Mouse (Mus musculus): ENCODE measurements around the gene Catsperg1. TPM values are rescaled to one million over a fixed set of nuclear protein-coding genes. Genes with fewer than 3 reads are reported as not detected.
"Not testable (repeated sequence)": the region's sequence is repeated elsewhere in the genome, so short reads cannot be mapped to it uniquely, and the experiment has no call there.

Gene Catsperg1
- polyA plus RNA-seq, 1 experiment from 2014 or later: 0.78 TPM

DNA sequence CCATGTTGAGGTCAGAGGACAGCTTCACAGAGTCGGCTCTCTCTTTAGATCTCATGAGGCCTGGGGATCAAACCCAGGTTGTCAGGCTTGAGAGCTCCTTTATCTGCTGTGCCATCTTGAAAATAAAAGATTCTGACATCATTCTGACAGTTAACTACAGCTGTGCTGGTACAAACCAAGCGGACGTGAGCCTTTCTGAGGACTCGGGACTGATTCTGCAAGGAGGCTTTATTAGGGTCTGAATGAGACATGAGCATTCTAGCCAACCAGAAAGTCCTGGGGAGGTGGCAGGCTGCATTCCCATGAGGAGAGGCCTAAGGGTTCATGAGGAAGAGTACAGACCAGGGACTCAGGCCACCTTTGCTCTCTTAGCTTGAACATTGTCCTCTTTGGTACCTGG is 32.5 kb downstream of the Catsperg1 start:
- DNase-seq (ENCODE audit: low spot score); H3K4me2 ChIP-seq (ENCODE audit: low read length); H3K27ac ChIP-seq (ENCODE audit: low read depth); H3K9ac ChIP-seq (ENCODE audit: low read length); H3K4me3 ChIP-seq (ENCODE audit: low read depth, low read length); H3K36me3 ChIP-seq (ENCODE audit: control insufficient read depth, insufficient read depth, low read length); H3K9me3 ChIP-seq (ENCODE audit: control insufficient read depth, low read length); H3K27me3 ChIP-seq (replicated peaks; ENCODE audit: control insufficient read depth, insufficient read depth, low read length); ATAC-seq (replicated peaks; ENCODE audit: low FRiP score, low TSS enrichment, low read depth): not testable (repeated sequence)
- H3K4me1 ChIP-seq (replicated peaks; ENCODE audit: control insufficient read depth, insufficient read depth, low read length): peaks cover 14% of the 10 kb centered on the region
- 86% methylated on average over 4 of the region's 4 CpGs for WGBS

- WGBS: 42% methylated on average over 5 of the region's 5 CpGs
- H3K4me2 ChIP-seq (ENCODE audit: low read length): peak overlapping the region; percentile 56
- DNase-seq (ENCODE audit: low spot score): no peak
- H3K4me1 ChIP-seq (replicated peaks; ENCODE audit: control insufficient read depth, insufficient read depth, low read length): peaks cover 14% of the 10 kb centered on the region
- ATAC-seq (replicated peaks; ENCODE audit: low FRiP score, low TSS enrichment, low read depth): peak; percentile 13; the same call in 1 of the 2 replicates
- H3K36me3 ChIP-seq (ENCODE audit: control insufficient read depth, insufficient read depth, low read length): peaks cover 15% of the 10 kb centered on the region
- H3K27ac ChIP-seq (ENCODE audit: low read depth): no peak overlapping the region
- H3K9me3 ChIP-seq (ENCODE audit: control insufficient read depth, low read length): no peaks in the 10 kb centered on the region
- peak overlapping the region; percentile 97 for H3K4me3 ChIP-seq (ENCODE audit: low read depth, low read length)
- H3K9ac ChIP-seq (ENCODE audit: low read length): no peak overlapping the region
- no peaks in the 10 kb centered on the region for H3K27me3 ChIP-seq (replicated peaks; ENCODE audit: control insufficient read depth, insufficient read depth, low read length)
Measured at GRCm38 (mm10) chr7:29180854-29181236, 33.0 kb downstream of the Catsperg1 start.

- peak within 1 kb of the TSS; percentile 72 for H3K9ac ChIP-seq (ENCODE audit: low read length)
- no peaks in the 10 kb centered on the region for H3K9me3 ChIP-seq (ENCODE audit: control insufficient read depth, low read length)
- H3K4me1 ChIP-seq (replicated peaks; ENCODE audit: control insufficient read depth, insufficient read depth, low read length): peaks cover 14% of the 10 kb centered on the region
- peak; percentile 94 for DNase-seq (ENCODE audit: low spot score)
- H3K36me3 ChIP-seq (ENCODE audit: control insufficient read depth, insufficient read depth, low read length): peaks cover 20% of the 10 kb centered on the region
- peak within 1 kb of the TSS; percentile 40; the same call in 1 of the 2 replicates for H3K27ac ChIP-seq (ENCODE audit: low read depth)
- under 1% methylated on average over 62 of the region's 62 CpGs for WGBS
- H3K27me3 ChIP-seq (replicated peaks; ENCODE audit: control insufficient read depth, insufficient read depth, low read length): no peaks in the 10 kb centered on the region
- peak; percentile 93 for ATAC-seq (replicated peaks; ENCODE audit: low FRiP score, low TSS enrichment, low read depth)
- H3K4me2 ChIP-seq (ENCODE audit: low read length): peak within 1 kb of the TSS; percentile 79
- peak within 1 kb of the TSS; percentile 97 for H3K4me3 ChIP-seq (ENCODE audit: low read depth, low read length)
Measured at GRCm38 (mm10) chr7:29180077-29180853, 33.6 kb downstream of the Catsperg1 start, which contains the start of gene Psmd8. Gene Psmd8 (minus strand): TSS chr7:29180701.

DNA sequence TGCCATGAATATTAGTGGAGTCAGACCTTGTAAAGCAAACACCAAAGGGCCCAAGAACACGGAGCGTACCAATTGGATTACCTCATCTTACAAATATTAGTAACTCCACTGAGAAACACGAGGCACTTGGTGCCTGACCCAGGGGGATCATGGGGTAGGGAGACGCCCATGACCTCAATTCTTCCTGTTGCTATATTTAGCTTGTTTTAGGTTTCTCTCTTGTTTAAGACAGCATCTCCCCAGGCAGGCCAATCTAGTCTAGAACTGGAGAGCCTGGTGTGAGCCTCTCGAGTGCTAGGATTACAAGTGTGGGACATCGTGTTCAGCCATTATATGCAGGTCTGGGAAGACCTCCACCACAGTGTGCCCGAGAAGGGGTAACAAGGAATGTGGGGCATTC is 34.5 kb downstream of the Catsperg1 start:
- peak overlapping the region; percentile 97 for H3K4me3 ChIP-seq (ENCODE audit: low read depth, low read length)
- peak overlapping the region; percentile 72 for H3K9ac ChIP-seq (ENCODE audit: low read length)
- 0 out of 2 replicates have a peak, but pooled peaks cover 2% of the 10 kb centered on the region for H3K27me3 ChIP-seq (replicated peaks; ENCODE audit: control insufficient read depth, insufficient read depth, low read length)
- H3K36me3 ChIP-seq (ENCODE audit: control insufficient read depth, insufficient read depth, low read length): peaks cover 30% of the 10 kb centered on the region
- H3K27ac ChIP-seq (ENCODE audit: low read depth): peak overlapping the region; percentile 40; the same call in 1 of the 2 replicates
- peak overlapping the region; percentile 79 for H3K4me2 ChIP-seq (ENCODE audit: low read length)
- 34% methylated on average over 7 of the region's 7 CpGs for WGBS
- peaks cover 14% of the 10 kb centered on the region for H3K4me1 ChIP-seq (replicated peaks; ENCODE audit: control insufficient read depth, insufficient read depth, low read length)
- no peaks in the 10 kb centered on the region for H3K9me3 ChIP-seq (ENCODE audit: control insufficient read depth, low read length)
- ATAC-seq (replicated peaks; ENCODE audit: low FRiP score, low TSS enrichment, low read depth) (no peak), DNase-seq (ENCODE audit: low spot score) (no peak)

GRCm38 (mm10) chr7:29178106-29178505 is 35.7 kb downstream of the Catsperg1 start:
- Histone ChIP-seq H3K4me2 (ENCODE audit: low read length) (no peak overlapping the region), H3K27ac (ENCODE audit: low read depth) (no peak overlapping the region), H3K4me1 (replicated peaks; ENCODE audit: control insufficient read depth, insufficient read depth, low read length) (peaks cover 14% of the 10 kb centered on the region), H3K9me3 (ENCODE audit: control insufficient read depth, low read length) (no peaks in the 10 kb centered on the region), H3K4me3 (ENCODE audit: low read depth, low read length) (no peak overlapping the region), H3K27me3 (replicated peaks; ENCODE audit: control insufficient read depth, insufficient read depth, low read length) (peaks cover 14% of the 10 kb centered on the region), H3K36me3 (ENCODE audit: control insufficient read depth, insufficient read depth, low read length) (peaks cover 41% of the 10 kb centered on the region), H3K9ac (ENCODE audit: low read length) (no peak overlapping the region)
- no peak for DNase-seq (ENCODE audit: low spot score)
- no peak for ATAC-seq (replicated peaks; ENCODE audit: low FRiP score, low TSS enrichment, low read depth)
- WGBS: 92% methylated on average over 4 of the region's 4 CpGs

DNA sequence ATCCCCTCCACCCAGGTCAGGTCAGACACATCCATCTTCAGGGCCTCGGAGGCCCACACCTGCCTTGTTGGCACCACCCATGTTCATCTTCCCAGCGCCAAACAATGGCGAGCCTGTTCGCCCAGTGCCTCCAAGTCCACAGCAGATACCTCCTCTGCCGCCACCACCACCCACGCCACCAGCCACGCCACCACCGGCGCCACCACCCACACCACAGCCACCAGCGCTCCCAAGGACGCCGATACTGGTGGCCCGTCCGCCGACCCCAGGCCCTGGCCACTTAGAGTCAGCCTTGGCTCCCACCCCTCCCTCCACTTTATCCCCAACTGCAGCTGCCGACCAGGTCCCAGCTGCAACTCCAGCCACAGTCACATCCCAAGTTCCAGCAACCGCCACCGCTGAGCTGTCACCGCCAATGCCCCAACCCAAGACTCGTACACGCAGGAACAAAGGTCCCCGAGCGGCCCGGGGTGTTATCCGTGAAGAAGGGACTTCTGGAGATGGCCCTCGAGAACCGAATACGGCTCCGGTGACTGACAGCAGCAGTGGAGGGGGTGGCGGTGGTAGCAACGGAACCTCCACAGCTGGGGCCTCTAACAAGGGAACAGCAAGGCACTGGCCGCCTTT is 41.3 kb downstream of the Catsperg1 start:
- Histone ChIP-seq H3K4me1 (replicated peaks; ENCODE audit: control insufficient read depth, insufficient read depth, low read length) (peaks cover 16% of the 10 kb centered on the region), H3K4me2 (ENCODE audit: low read length) (no peak overlapping the region), H3K4me3 (ENCODE audit: low read depth, low read length) (no peak overlapping the region), H3K27ac (ENCODE audit: low read depth) (no peak overlapping the region), H3K36me3 (ENCODE audit: control insufficient read depth, insufficient read depth, low read length) (peaks cover 46% of the 10 kb centered on the region), H3K9ac (ENCODE audit: low read length) (no peak overlapping the region), H3K9me3 (ENCODE audit: control insufficient read depth, low read length) (no peaks in the 10 kb centered on the region), H3K27me3 (replicated peaks; ENCODE audit: control insufficient read depth, insufficient read depth, low read length) (peaks cover 37% of the 10 kb centered on the region)
- no peak for ATAC-seq (replicated peaks; ENCODE audit: low FRiP score, low TSS enrichment, low read depth)
- peak; percentile 56 for DNase-seq (ENCODE audit: low spot score)
- 37% methylated on average over 32 of the region's 32 CpGs for WGBS

DNA sequence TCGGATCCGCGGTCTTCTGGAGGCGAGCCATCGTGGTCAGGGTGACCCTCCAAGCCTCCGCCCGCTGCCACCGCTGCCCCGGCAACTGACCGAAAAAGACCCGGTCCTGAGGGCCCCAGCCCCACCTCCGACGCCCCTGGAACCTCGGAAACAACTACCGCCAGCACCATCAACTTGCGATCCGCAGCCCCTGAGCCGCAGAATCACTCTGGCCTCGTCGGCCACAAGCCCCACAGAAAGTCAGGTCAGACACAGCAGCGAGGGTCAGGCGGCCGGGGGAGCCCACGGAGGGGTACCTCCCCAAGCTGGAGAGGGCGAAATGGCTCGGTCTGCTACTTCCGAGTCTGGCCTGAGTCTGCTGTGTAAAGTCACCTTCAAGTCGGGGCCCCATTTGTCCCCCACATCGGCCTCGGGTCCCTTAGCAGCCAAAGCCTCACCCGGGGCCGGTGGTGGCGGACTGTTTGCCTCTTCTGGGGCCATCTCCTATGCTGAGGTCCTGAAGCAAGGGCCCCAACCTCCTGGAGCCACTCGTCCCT is 42.2 kb downstream of the Catsperg1 start:
- Histone ChIP-seq H3K4me3 (ENCODE audit: low read depth, low read length) (peak overlapping the region; percentile 56), H3K27ac (ENCODE audit: low read depth) (no peak overlapping the region), H3K27me3 (replicated peaks; ENCODE audit: control insufficient read depth, insufficient read depth, low read length) (peaks cover 37% of the 10 kb centered on the region), H3K4me2 (ENCODE audit: low read length) (peak overlapping the region; percentile 64), H3K4me1 (replicated peaks; ENCODE audit: control insufficient read depth, insufficient read depth, low read length) (peaks cover 16% of the 10 kb centered on the region), H3K36me3 (ENCODE audit: control insufficient read depth, insufficient read depth, low read length) (peaks cover 39% of the 10 kb centered on the region), H3K9ac (ENCODE audit: low read length) (peak overlapping the region; percentile 32; the same call in 1 of the 2 replicates), H3K9me3 (ENCODE audit: control insufficient read depth, low read length) (no peaks in the 10 kb centered on the region)
- 6% methylated on average over 32 of the region's 34 CpGs for WGBS
- no peak for ATAC-seq (replicated peaks; ENCODE audit: low FRiP score, low TSS enrichment, low read depth)
- DNase-seq (ENCODE audit: low spot score): peak; percentile 60

DNA sequence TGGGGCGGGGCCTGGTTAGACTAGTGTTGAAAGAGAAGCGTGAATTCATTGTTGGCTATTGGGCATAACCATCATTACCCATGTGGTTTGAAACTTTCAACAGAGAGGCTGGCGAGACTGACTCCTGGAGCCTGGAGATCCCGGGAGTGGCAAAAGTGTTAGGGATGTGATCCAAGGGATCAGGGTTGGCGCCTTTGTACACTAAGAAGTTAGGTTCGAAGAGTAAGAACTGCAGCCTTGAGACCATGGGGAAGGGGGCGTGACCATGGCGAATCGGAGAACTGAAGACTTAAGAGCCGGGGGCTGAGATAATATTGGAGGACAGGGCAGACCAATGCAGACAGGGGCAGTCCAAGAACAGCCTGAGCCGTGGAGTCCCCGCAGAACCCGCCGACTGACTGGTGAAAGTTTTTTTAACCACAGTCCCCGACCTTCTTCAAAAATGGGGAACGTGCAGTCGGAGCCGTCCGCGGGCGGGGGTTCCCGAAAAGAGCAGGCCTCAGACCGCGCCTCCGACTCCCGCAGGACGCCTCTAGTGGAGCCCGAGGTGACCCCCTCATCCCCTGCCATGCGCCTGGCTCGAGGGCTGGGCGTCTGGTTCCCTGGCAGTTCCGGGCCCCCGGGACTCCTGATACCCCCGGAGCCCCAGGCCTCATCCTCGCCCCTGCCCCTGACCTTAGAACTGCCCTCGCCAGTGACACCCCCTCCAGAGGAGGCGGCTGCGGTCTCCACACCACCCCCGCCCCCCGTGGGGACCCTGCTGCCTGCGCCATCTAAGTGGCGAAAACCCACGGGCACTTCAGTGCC is 42.9 kb downstream of the Catsperg1 start:
- Histone ChIP-seq H3K4me2 (ENCODE audit: low read length) (peak overlapping the region; percentile 64), H3K4me1 (replicated peaks; ENCODE audit: control insufficient read depth, insufficient read depth, low read length) (peaks cover 16% of the 10 kb centered on the region), H3K4me3 (ENCODE audit: low read depth, low read length) (peak overlapping the region; percentile 56), H3K27me3 (replicated peaks; ENCODE audit: control insufficient read depth, insufficient read depth, low read length) (peaks cover 37% of the 10 kb centered on the region), H3K36me3 (ENCODE audit: control insufficient read depth, insufficient read depth, low read length) (peaks cover 32% of the 10 kb centered on the region), H3K27ac (ENCODE audit: low read depth) (no peak overlapping the region), H3K9me3 (ENCODE audit: control insufficient read depth, low read length) (no peaks in the 10 kb centered on the region), H3K9ac (ENCODE audit: low read length) (peak overlapping the region; percentile 32; the same call in 1 of the 2 replicates)
- ATAC-seq (replicated peaks; ENCODE audit: low FRiP score, low TSS enrichment, low read depth): no peak
- WGBS: 2% methylated on average over 43 of the region's 43 CpGs
- peak; percentile 62 for DNase-seq (ENCODE audit: low spot score)

Data from intestine, embryonic 14.5 days (tissue).